In the genomic region with DNA sequence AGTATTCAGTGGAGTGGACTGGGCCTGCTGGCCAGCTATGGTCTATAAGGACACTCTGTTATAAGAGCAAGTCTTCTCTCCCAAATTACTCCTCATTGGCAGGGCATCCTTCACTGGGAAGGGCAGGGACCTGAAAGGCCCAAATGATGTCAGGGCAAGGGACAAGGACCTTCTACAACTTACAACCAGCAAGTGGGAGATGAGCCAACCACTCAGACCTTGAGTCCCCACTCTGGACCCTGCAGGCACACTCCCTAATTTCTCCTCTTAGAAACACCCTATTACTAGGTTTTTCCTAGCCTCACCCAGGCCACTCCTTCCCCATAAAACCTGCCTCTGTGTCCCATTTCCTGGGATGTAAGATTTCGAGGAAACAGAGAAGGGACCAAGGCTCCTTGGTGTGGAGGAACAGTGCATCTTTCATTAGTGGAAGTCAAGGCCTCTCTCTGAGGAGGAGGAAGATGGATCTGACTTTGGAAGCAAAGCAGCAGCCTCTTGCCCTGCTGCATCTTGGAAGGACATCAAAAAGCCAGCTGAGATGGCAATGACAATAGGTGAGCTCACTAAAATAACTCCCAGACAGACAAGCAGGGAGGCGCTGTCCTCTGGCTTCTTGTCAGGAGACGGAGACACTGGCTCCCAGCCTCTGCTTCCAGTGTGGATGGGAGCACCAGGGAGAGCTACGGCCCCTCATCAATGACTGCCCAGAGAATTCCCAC, we compare ENCODE assay signal across 23 mouse cellular contexts. TPM values are rescaled to one million over a fixed set of nuclear protein-coding genes. Genes with fewer than 3 reads are reported as not detected.
DNase-seq lines count a peak whose midpoint lies in the region; ATAC-seq lines count a peak whose summit lies in the region.
"Had no signal": no experiment of that assay in that cellular context is flagged by ENCODE, and none has a peak within 500 bp of the region (broad histone marks: within the 10 kb centered on the region; RNA-seq: fewer than 3 reads in every experiment).

No protein-coding gene starts in this region.

- H3K27ac ChIP-seq in heart, embryonic 10.5 days: no peak overlapping the region
- H3K27ac ChIP-seq: embryonic facial prominence, embryonic 13.5 days; embryonic facial prominence, embryonic 15.5 days; forebrain, embryonic 10.5 days; forebrain, embryonic 12.5 days had no signal

- H3K4me3 ChIP-seq in heart, embryonic 10.5 days: no peak overlapping the region
- H3K4me3 ChIP-seq: embryonic facial prominence, embryonic 13.5 days; embryonic facial prominence, embryonic 15.5 days; erythroblast, embryonic 14.5 days; forebrain, embryonic 10.5 days; forebrain, embryonic 12.5 days had no signal

- H3K9me3 ChIP-seq in heart, embryonic 10.5 days: no peaks in the 10 kb centered on the region
- H3K9me3 ChIP-seq: embryonic facial prominence, embryonic 13.5 days; embryonic facial prominence, embryonic 15.5 days; forebrain, embryonic 10.5 days; forebrain, embryonic 12.5 days; G1E had no signal

- H3K36me3 ChIP-seq in heart, embryonic 10.5 days: no peaks in the 10 kb centered on the region
- H3K36me3 ChIP-seq: embryonic facial prominence, embryonic 13.5 days; embryonic facial prominence, embryonic 15.5 days; forebrain, embryonic 10.5 days; forebrain, embryonic 12.5 days; G1E had no signal

- peaks cover 6% of the 10 kb centered on the region for H3K27me3 ChIP-seq in heart, embryonic 10.5 days (ENCODE audit: insufficient read depth, poor library complexity, severe bottlenecking)
- H3K27me3 ChIP-seq: embryonic facial prominence, embryonic 13.5 days; embryonic facial prominence, embryonic 15.5 days; forebrain, embryonic 12.5 days; Patski had no signal

- 69% methylated on average over 4 of the region's 4 CpGs for WGBS in heart, embryonic 10.5 days

- DNase-seq in adrenal gland, adult 2 months: peak; percentile 24
- no peak for DNase-seq in adrenal gland, adult 8-10 months
- peak; percentile 46 to 53 for DNase-seq in cerebellum, postnatal 10 days
- DNase-seq in heart, adult 11 months: peak; percentile 87
- no peak for DNase-seq in heart, embryonic 10.5 days (ENCODE audit: low spot score)
- DNase-seq: adrenal gland, postnatal 36 days; B cell, adult 2 months; cerebellum, adult 11-12 months; cerebellum, adult 9-10 months; cerebellum, postnatal 36 days; embryo, embryonic 11 days had no signal

- ATAC-seq in cerebellum, adult (ENCODE audit: insufficient number of reproducible peaks, low FRiP score, low TSS enrichment): no peak
- ATAC-seq: activated CD4-positive, CD25-positive, alpha-beta regulatory T cell, adult 4 months; CD4-positive, CD25-positive, alpha-beta regulatory T cell, adult 4 months; forebrain, embryonic 14.5 days; forebrain, embryonic 16.5 days; Patski had no signal

- peaks cover 6% of the 10 kb centered on the region; the same call in 1 of the 2 replicates for H3K4me1 ChIP-seq in heart, embryonic 10.5 days
- H3K4me1 ChIP-seq: embryonic facial prominence, embryonic 15.5 days had no signal

RNA-seq across cellular contexts. Expression of a gene that starts 20.5 kb away (rescaled TPM):
- 10 to 100 TPM in 1 of 2 experiments, 1 to 10 TPM in 1; 9.1 to 14.6 TPM for total RNA-seq in adrenal gland, adult 2 months (2021)
- polyA plus RNA-seq in adrenal gland, adult 2 months (2012; rRNA removed): 17.5 and 27.6 TPM in 2 replicates
- 10 to 100 TPM; 10.2 to 19.2 (median 14.3) TPM for total RNA-seq in adrenal gland, adult 8-10 months (2022)
- 1.9 and 3.3 TPM in 2 replicates for polyA plus RNA-seq in heart, embryonic 10.5 days (2016; fragmentation: Nextera tagmentation; extraction: Ambion mirVana)

Comparison
In these comparisons a context has a peak if more than half of its experiments do, and no peak if none do; other contexts are left out.
1. DNase-seq: peak in adrenal gland, adult 2 months (single experiment), cerebellum, postnatal 10 days (2 of 2) and heart, adult 11 months (single experiment); none in adrenal gland, adult 8-10 months (single experiment) and heart, embryonic 10.5 days (single experiment).